ENCODE assay signal across 25 mouse cellular contexts in genomic region chr17:56617628-56618027, GRCm38 (mm10). TPM values are rescaled to one million over a fixed set of nuclear protein-coding genes. Genes with fewer than 3 reads are reported as not detected.
DNase-seq lines count a peak whose midpoint lies in the region; ATAC-seq and TF ChIP-seq lines count a peak whose summit lies in the region.
"Had no signal": no experiment of that assay in that cellular context is flagged by ENCODE, and none has a peak within 500 bp of the region (broad histone marks: within the 10 kb centered on the region; RNA-seq: fewer than 3 reads in every experiment).

No protein-coding gene starts in this region.

- no peak overlapping the region for H3ac ChIP-seq in myocyte (ENCODE audit: control insufficient read depth, insufficient read length)

- H3K9me3 ChIP-seq in hindbrain, embryonic 10.5 days, result no peaks in the 10 kb centered on the region
- H3K9me3 ChIP-seq in hindbrain, embryonic 11.5 days (ENCODE audit: control insufficient read depth, low read length), result no peaks in the 10 kb centered on the region
- H3K9me3 ChIP-seq in midbrain, embryonic 15.5 days, result no peaks in the 10 kb centered on the region
- H3K9me3 ChIP-seq: forebrain, embryonic 10.5 days; forebrain, embryonic 13.5 days; heart, embryonic 13.5 days had no signal

- 95% methylated on average over 8 of the region's 8 CpGs for WGBS in hindbrain, embryonic 10.5 days
- WGBS in hindbrain, embryonic 11.5 days, result 89% methylated on average over 8 of the region's 8 CpGs
- 89% methylated on average over 8 of the region's 8 CpGs for WGBS in midbrain, embryonic 15.5 days

- H3K27me3 ChIP-seq in hindbrain, embryonic 10.5 days (ENCODE audit: insufficient read depth, poor library complexity, severe bottlenecking), result no peaks in the 10 kb centered on the region
- no peaks in the 10 kb centered on the region for H3K27me3 ChIP-seq in hindbrain, embryonic 11.5 days (ENCODE audit: control insufficient read depth, insufficient read depth, low read length)
- H3K27me3 ChIP-seq in myocyte (ENCODE audit: control insufficient read depth, insufficient read depth, insufficient read length), result no peaks in the 10 kb centered on the region
- no peaks in the 10 kb centered on the region for H3K27me3 ChIP-seq in midbrain, embryonic 15.5 days (replicated peaks)
- H3K27me3 ChIP-seq: forebrain, embryonic 13.5 days; heart, embryonic 13.5 days had no signal

- H3K4me2 ChIP-seq in hindbrain, embryonic 11.5 days (replicated peaks; ENCODE audit: low read depth, low read length), result no peak overlapping the region
- H3K4me2 ChIP-seq in myocyte (ENCODE audit: low read depth), result no peak overlapping the region
- no peak overlapping the region for H3K4me2 ChIP-seq in midbrain, embryonic 15.5 days
- H3K4me2 ChIP-seq: forebrain, embryonic 13.5 days; heart, embryonic 13.5 days; hindbrain, embryonic 14.5 days had no signal

- peaks cover 27% of the 10 kb centered on the region for H3K4me1 ChIP-seq in hindbrain, embryonic 10.5 days (replicated peaks)
- peaks cover 9% of the 10 kb centered on the region for H3K4me1 ChIP-seq in hindbrain, embryonic 11.5 days (replicated peaks; ENCODE audit: control insufficient read depth, insufficient read depth, low read length)
- H3K4me1 ChIP-seq in midbrain, embryonic 15.5 days, result peaks cover 13% of the 10 kb centered on the region

- no peak for ATAC-seq in hindbrain, embryonic 11.5 days (ENCODE audit: low FRiP score)
- no peak for ATAC-seq in midbrain, embryonic 15.5 days (replicated peaks)
- ATAC-seq: forebrain, embryonic 13.5 days; forebrain, embryonic 16.5 days; hindbrain, postnatal 0 days; inflammation-experienced regulatory T-cells, adult 6 months; intestine, embryonic 16.5 days had no signal

- peak overlapping the region; percentile 6; the same call in 1 of the 2 replicates for H3K4me3 ChIP-seq in hindbrain, embryonic 10.5 days
- no peak overlapping the region for H3K4me3 ChIP-seq in hindbrain, embryonic 11.5 days (ENCODE audit: low read depth, low read length)
- H3K4me3 ChIP-seq in myocyte, result no peak overlapping the region
- no peak overlapping the region for H3K4me3 ChIP-seq in midbrain, embryonic 15.5 days
- H3K4me3 ChIP-seq: forebrain, embryonic 10.5 days; forebrain, embryonic 13.5 days; heart, embryonic 13.5 days had no signal

- H3K36me3 ChIP-seq in hindbrain, embryonic 10.5 days, result peaks cover 88% of the 10 kb centered on the region
- H3K36me3 ChIP-seq in hindbrain, embryonic 11.5 days (ENCODE audit: control insufficient read depth, insufficient read depth, low read length), result peaks cover 22% of the 10 kb centered on the region; the same call in 1 of the 2 replicates
- H3K36me3 ChIP-seq in myocyte (ENCODE audit: control insufficient read depth, insufficient read depth), result peaks cover 55% of the 10 kb centered on the region
- H3K36me3 ChIP-seq in midbrain, embryonic 15.5 days (replicated peaks), result peaks cover 44% of the 10 kb centered on the region

- TF ChIP-seq POLR2A in myocyte (IDR thresholded peaks at IDR 0.05; ENCODE audit: insufficient read length, low read depth), result peak; percentile 42

- H3K9ac ChIP-seq in hindbrain, embryonic 11.5 days (ENCODE audit: low read depth, low read length), result no peak overlapping the region
- no peak overlapping the region for H3K9ac ChIP-seq in midbrain, embryonic 15.5 days
- H3K9ac ChIP-seq: forebrain, embryonic 13.5 days; heart, embryonic 13.5 days; hindbrain, embryonic 14.5 days had no signal

- peak; percentile 11 for DNase-seq in cerebellum, adult 9-10 months
- no peak for DNase-seq in cerebellum, postnatal 10 days
- no peak for DNase-seq in hindbrain, embryonic 10.5 days (ENCODE audit: low spot score)
- DNase-seq in hindbrain, embryonic 11.5 days (ENCODE audit: low spot score), result no peak
- DNase-seq in adrenal gland, postnatal 10 days, result no peak
- DNase-seq: adrenal gland, adult 2 months; adrenal gland, postnatal 25 days; B cell, adult 2 months; cerebellum, adult 18-20 months; cerebellum, postnatal 14 days; gastrocnemius, postnatal 10 days; gastrocnemius, postnatal 36 days; kidney, adult 18-20 months had no signal

- peaks cover 47% of the 10 kb centered on the region for H3K79me2 ChIP-seq in myocyte (ENCODE audit: control insufficient read depth, insufficient read depth)

- no peak overlapping the region for H3K27ac ChIP-seq in hindbrain, embryonic 10.5 days
- no peak overlapping the region for H3K27ac ChIP-seq in hindbrain, embryonic 11.5 days (ENCODE audit: low read depth, low read length)
- H3K27ac ChIP-seq in midbrain, embryonic 15.5 days, result no peak overlapping the region
- H3K27ac ChIP-seq: forebrain, embryonic 10.5 days; forebrain, embryonic 13.5 days; heart, embryonic 13.5 days; hindbrain, embryonic 14.5 days; hindbrain, postnatal 0 days had no signal

TF ChIP-seq in myocyte, 11 proteins besides CTCF, POLR2A, EP300 and RAD21:
- TF ChIP-seq POLR2AphosphoS2 (IDR thresholded peaks at IDR 0.05; ENCODE audit: insufficient read length, low read depth) (peak; percentile 8), MYOD1 (IDR thresholded peaks at IDR 0.05; ENCODE audit: control insufficient read depth in 1 of 3, insufficient read length in 2 of 3, low read depth in 2 of 3) (no peak)

RNA-seq across cellular contexts. Expression of gene Rpl36, which starts 4.4 kb away (rescaled TPM):
- 1,369 and 1,471 TPM in 2 replicates for polyA plus RNA-seq in hindbrain, embryonic 10.5 days (2016; fragmentation: Nextera tagmentation; extraction: Ambion mirVana)
- polyA plus RNA-seq in hindbrain, embryonic 11.5 days (2014; fragmentation: Nextera tagmentation; extraction: Ambion mirVana), result 1,258 and 1,259 TPM in 2 replicates
- polyA plus RNA-seq in myocyte (2012; fragmentation: generic; extraction: Trizol), result 3,746 TPM
- 917 and 926 TPM in 2 replicates for polyA plus RNA-seq in midbrain, embryonic 15.5 days (2015; fragmentation: Nextera tagmentation; extraction: Ambion mirVana)
- total RNA-seq in adrenal gland, postnatal 10 days (2021), result 1,000 to 10,000 TPM; 1,095 to 1,101 TPM

RNA-seq across cellular contexts. Expression of gene 2410015M20Rik, which starts 8.1 kb away (rescaled TPM):
- 197 and 220 TPM in 2 replicates for polyA plus RNA-seq in hindbrain, embryonic 10.5 days (2016; fragmentation: Nextera tagmentation; extraction: Ambion mirVana)
- polyA plus RNA-seq in hindbrain, embryonic 11.5 days (2014; fragmentation: Nextera tagmentation; extraction: Ambion mirVana), result 184 and 192 TPM in 2 replicates
- 587 TPM for polyA plus RNA-seq in myocyte (2012; fragmentation: generic; extraction: Trizol)
- polyA plus RNA-seq in midbrain, embryonic 15.5 days (2015; fragmentation: Nextera tagmentation; extraction: Ambion mirVana), result 169 and 175 TPM in 2 replicates
- total RNA-seq in adrenal gland, postnatal 10 days (2021), result 100 to 1,000 TPM; 468 to 485 TPM

RNA-seq across cellular contexts. Expression of gene Lonp1, which starts 9.1 kb away (rescaled TPM):
- polyA plus RNA-seq in hindbrain, embryonic 10.5 days (2016; fragmentation: Nextera tagmentation; extraction: Ambion mirVana), result 52.9 and 54.6 TPM in 2 replicates
- 43.7 and 45.4 TPM in 2 replicates for polyA plus RNA-seq in hindbrain, embryonic 11.5 days (2014; fragmentation: Nextera tagmentation; extraction: Ambion mirVana)
- polyA plus RNA-seq in myocyte (2012; fragmentation: generic; extraction: Trizol), result 278 TPM
- 48.9 and 52.9 TPM in 2 replicates for polyA plus RNA-seq in midbrain, embryonic 15.5 days (2015; fragmentation: Nextera tagmentation; extraction: Ambion mirVana)
- 100 to 1,000 TPM; 229 to 256 TPM for total RNA-seq in adrenal gland, postnatal 10 days (2021)

RNA-seq across cellular contexts. Expression of gene Catsperd, which starts 10.3 kb away (rescaled TPM):
- 0.66 and 0.95 TPM in 2 replicates for polyA plus RNA-seq in hindbrain, embryonic 10.5 days (2016; fragmentation: Nextera tagmentation; extraction: Ambion mirVana)
- 0.56 and 0.86 TPM in 2 replicates for polyA plus RNA-seq in hindbrain, embryonic 11.5 days (2014; fragmentation: Nextera tagmentation; extraction: Ambion mirVana)
- 0.16 TPM for polyA plus RNA-seq in myocyte (2012; fragmentation: generic; extraction: Trizol)
- 2.3 and 2.5 TPM in 2 replicates for polyA plus RNA-seq in midbrain, embryonic 15.5 days (2015; fragmentation: Nextera tagmentation; extraction: Ambion mirVana)
- 1 to 10 TPM in 1 of 2 experiments, under 1 TPM in 1; 0.66 to 1.1 TPM for total RNA-seq in adrenal gland, postnatal 10 days (2021)
- total RNA-seq: heart, postnatal 25 days; hematopoietic stem cell, adult 5-6 weeks had no signal

RNA-seq across cellular contexts. Expression of gene Safb, which starts 33.0 kb away (rescaled TPM):
- 119 and 146 TPM in 2 replicates for polyA plus RNA-seq in hindbrain, embryonic 10.5 days (2016; fragmentation: Nextera tagmentation; extraction: Ambion mirVana)
- polyA plus RNA-seq in hindbrain, embryonic 11.5 days (2014; fragmentation: Nextera tagmentation; extraction: Ambion mirVana), result 93.7 and 105 TPM in 2 replicates
- polyA plus RNA-seq in myocyte (2012; fragmentation: generic; extraction: Trizol), result 58.9 TPM
- 120 and 129 TPM in 2 replicates for polyA plus RNA-seq in midbrain, embryonic 15.5 days (2015; fragmentation: Nextera tagmentation; extraction: Ambion mirVana)
- 100 to 1,000 TPM in 1 of 2 experiments, 10 to 100 TPM in 1; 92.1 to 113 TPM for total RNA-seq in adrenal gland, postnatal 10 days (2021)
